Comparison of ENCODE assay signal across 25 mouse cellular contexts in the genomic region with DNA sequence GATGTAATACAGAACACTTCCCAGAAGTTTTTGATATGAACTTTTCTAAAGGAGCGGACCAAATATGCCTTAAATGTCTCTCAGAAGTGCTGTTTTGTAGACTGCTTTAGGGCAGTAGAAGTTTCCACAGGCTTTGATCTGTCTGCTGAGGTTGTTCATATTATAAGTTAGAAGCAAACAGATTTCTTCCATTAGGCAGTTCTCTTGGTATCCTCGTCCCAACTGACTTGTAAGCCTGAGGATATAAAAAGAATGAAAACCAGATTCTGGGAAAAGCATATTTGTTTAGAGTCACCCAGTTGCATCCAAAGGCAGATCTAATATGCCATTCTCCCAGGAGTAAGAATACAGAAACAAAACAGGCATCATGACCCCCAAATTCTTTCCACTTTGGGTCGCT. TPM values are rescaled to one million over a fixed set of nuclear protein-coding genes. Genes with fewer than 3 reads are reported as not detected.
A peak's percentile ranks its signal among the peaks of the same experiment; 100 is the strongest.
DNase-seq lines count a peak whose midpoint lies in the region; ATAC-seq and TF ChIP-seq lines count a peak whose summit lies in the region.
"Had no signal": no experiment of that assay in that cellular context is flagged by ENCODE, and none has a peak within 500 bp of the region (broad histone marks: within the 10 kb centered on the region; RNA-seq: fewer than 3 reads in every experiment).

No protein-coding gene starts in this region.

- H3K36me3 ChIP-seq in limb, embryonic 13.5 days = no peaks in the 10 kb centered on the region
- H3K36me3 ChIP-seq in limb, embryonic 10.5 days = no peaks in the 10 kb centered on the region
- H3K36me3 ChIP-seq in embryonic facial prominence, embryonic 14.5 days (ENCODE audit: control insufficient read depth, insufficient read depth, low read length) = no peaks in the 10 kb centered on the region
- no peaks in the 10 kb centered on the region for H3K36me3 ChIP-seq in limb, embryonic 14.5 days (ENCODE audit: control insufficient read depth, insufficient read depth, low read length)
- H3K36me3 ChIP-seq: embryonic facial prominence, embryonic 12.5 days; forebrain, embryonic 10.5 days; forebrain, embryonic 12.5 days had no signal

- DNase-seq in limb, embryonic 10.5 days (ENCODE audit: low spot score) = no peak
- DNase-seq in embryonic facial prominence, embryonic 14.5 days (ENCODE audit: low spot score) = peak; percentile 38
- peak; percentile 58 for DNase-seq in limb, embryonic 14.5 days (ENCODE audit: low spot score)
- DNase-seq in Muller cell, postnatal 12 days (ENCODE audit: inconsistent ontology term) = no peak
- DNase-seq in natural killer cell, adult 2 months (ENCODE audit: low spot score in 2 of 2) = no peak
- no peak for DNase-seq in heart, postnatal 36 days
- DNase-seq: adrenal gland, adult 8-10 months; adrenal gland, postnatal 14 days; adrenal gland, postnatal 36 days; cerebellum, adult 11-12 months; cerebellum, adult 2 months; cerebellum, adult 9-10 months; cerebellum, postnatal 10 days; cerebellum, postnatal 25 days had no signal

- no peak overlapping the region for H3K9ac ChIP-seq in limb, embryonic 13.5 days
- no peak overlapping the region for H3K9ac ChIP-seq in embryonic facial prominence, embryonic 14.5 days (ENCODE audit: low read depth, low read length)
- H3K9ac ChIP-seq in limb, embryonic 14.5 days (ENCODE audit: low read depth, low read length, severe bottlenecking) = no peak overlapping the region
- H3K9ac ChIP-seq: embryonic facial prominence, embryonic 12.5 days; forebrain, embryonic 12.5 days had no signal

- H3K4me1 ChIP-seq in limb, embryonic 13.5 days = peaks cover 9% of the 10 kb centered on the region; the same call in 1 of the 2 replicates
- H3K4me1 ChIP-seq in limb, embryonic 10.5 days = no peaks in the 10 kb centered on the region; the same call in 1 of the 2 replicates
- peaks cover 18% of the 10 kb centered on the region; the same call in 1 of the 2 replicates for H3K4me1 ChIP-seq in embryonic facial prominence, embryonic 14.5 days (ENCODE audit: control insufficient read depth, insufficient read depth, low read length)
- no peaks in the 10 kb centered on the region for H3K4me1 ChIP-seq in limb, embryonic 14.5 days (ENCODE audit: control insufficient read depth, insufficient read depth, low read length)
- H3K4me1 ChIP-seq: forebrain, embryonic 12.5 days had no signal

- H3K27me3 ChIP-seq in limb, embryonic 13.5 days = no peaks in the 10 kb centered on the region
- H3K27me3 ChIP-seq in limb, embryonic 10.5 days (ENCODE audit: low read depth, poor library complexity, severe bottlenecking) = no peaks in the 10 kb centered on the region
- H3K27me3 ChIP-seq in embryonic facial prominence, embryonic 14.5 days (replicated peaks; ENCODE audit: control insufficient read depth, insufficient read depth, low read length) = no peaks in the 10 kb centered on the region
- no peaks in the 10 kb centered on the region for H3K27me3 ChIP-seq in limb, embryonic 14.5 days (ENCODE audit: control insufficient read depth, insufficient read depth, low read length)
- H3K27me3 ChIP-seq: embryonic facial prominence, embryonic 12.5 days had no signal

- no peaks in the 10 kb centered on the region for H3K9me3 ChIP-seq in limb, embryonic 13.5 days
- no peaks in the 10 kb centered on the region for H3K9me3 ChIP-seq in limb, embryonic 10.5 days (replicated peaks)
- no peaks in the 10 kb centered on the region for H3K9me3 ChIP-seq in embryonic facial prominence, embryonic 14.5 days (ENCODE audit: control insufficient read depth, low read length)
- no peaks in the 10 kb centered on the region for H3K9me3 ChIP-seq in limb, embryonic 14.5 days (ENCODE audit: control insufficient read depth, low read length)
- H3K9me3 ChIP-seq: embryonic facial prominence, embryonic 12.5 days; forebrain, embryonic 10.5 days; forebrain, embryonic 12.5 days had no signal

- no peak overlapping the region for H3K4me3 ChIP-seq in limb, embryonic 13.5 days
- no peak overlapping the region for H3K4me3 ChIP-seq in limb, embryonic 10.5 days
- no peak overlapping the region for H3K4me3 ChIP-seq in embryonic facial prominence, embryonic 14.5 days (ENCODE audit: low read depth, low read length)
- H3K4me3 ChIP-seq in limb, embryonic 14.5 days (replicated peaks; ENCODE audit: low read length) = no peak overlapping the region
- H3K4me3 ChIP-seq: embryonic facial prominence, embryonic 12.5 days; erythroblast, embryonic 14.5 days; forebrain, embryonic 10.5 days; forebrain, embryonic 12.5 days had no signal

- ATAC-seq in limb, embryonic 13.5 days (ENCODE audit: low FRiP score, low read depth) = no peak; the same call in 1 of the 2 replicates
- no peak for ATAC-seq in embryonic facial prominence, embryonic 14.5 days (ENCODE audit: low read depth)
- ATAC-seq in limb, embryonic 14.5 days (ENCODE audit: low FRiP score, low read depth) = 0 out of 2 replicates have a peak, but pooled peaks have one; percentile 44
- ATAC-seq: activated CD4-positive, CD25-positive, alpha-beta regulatory T cell, adult 4 months; forebrain, embryonic 14.5 days; forebrain, embryonic 16.5 days; Patski had no signal

- no peak for TF ChIP-seq POLR2A in limb, embryonic 14.5 days (IDR thresholded peaks at IDR 0.05; ENCODE audit: borderline replicate concordance, extremely low read depth, insufficient read depth, insufficient read length)

- intact Hi-C loops in heart, postnatal 36 days (cut with DNase I) = no loop called here

- H3K27ac ChIP-seq in limb, embryonic 13.5 days = peak overlapping the region; percentile 61; the same call in 1 of the 2 replicates
- no peak overlapping the region for H3K27ac ChIP-seq in limb, embryonic 10.5 days
- H3K27ac ChIP-seq in embryonic facial prominence, embryonic 14.5 days (replicated peaks; ENCODE audit: low read depth, low read length) = no peak overlapping the region
- no peak overlapping the region for H3K27ac ChIP-seq in limb, embryonic 14.5 days (replicated peaks; ENCODE audit: low read depth, low read length)
- H3K27ac ChIP-seq: forebrain, embryonic 10.5 days; forebrain, embryonic 12.5 days had no signal

- no peak overlapping the region for H3K4me2 ChIP-seq in limb, embryonic 13.5 days (replicated peaks)
- no peak overlapping the region for H3K4me2 ChIP-seq in embryonic facial prominence, embryonic 14.5 days (ENCODE audit: low read depth, low read length)
- H3K4me2 ChIP-seq in limb, embryonic 14.5 days (replicated peaks; ENCODE audit: low read depth, low read length, severe bottlenecking) = no peak overlapping the region
- H3K4me2 ChIP-seq: embryonic facial prominence, embryonic 12.5 days; forebrain, embryonic 12.5 days had no signal

- WGBS in limb, embryonic 13.5 days = 43% methylated on average over 3 of the region's 3 CpGs
- WGBS in limb, embryonic 10.5 days = 77% methylated on average over 3 of the region's 3 CpGs
- WGBS in embryonic facial prominence, embryonic 14.5 days = 47% methylated on average over 3 of the region's 3 CpGs
- 48% methylated on average over 3 of the region's 3 CpGs for WGBS in limb, embryonic 14.5 days

RNA-seq across cellular contexts. Expression of a gene that starts 24.9 kb away (rescaled TPM):
- polyA plus RNA-seq in limb, embryonic 13.5 days (2015; fragmentation: Nextera tagmentation; extraction: Ambion mirVana) = 14.0 and 16.0 TPM in 2 replicates
- polyA plus RNA-seq in limb, embryonic 10.5 days (2016; fragmentation: Nextera tagmentation; extraction: Ambion mirVana) = 18.0 and 19.4 TPM in 2 replicates
- 12.4 and 13.3 TPM in 2 replicates for polyA plus RNA-seq in embryonic facial prominence, embryonic 14.5 days (2014; fragmentation: Nextera tagmentation; extraction: Ambion mirVana)
- polyA plus RNA-seq in limb, embryonic 14.5 days (2012; rRNA removed) = 17.3 and 21.8 TPM in 2 replicates
- polyA plus RNA-seq in limb, embryonic 14.5 days (2014; fragmentation: Nextera tagmentation; extraction: Ambion mirVana) = 8.7 and 10.7 TPM in 2 replicates
- under 1 TPM; 0.81 to 1.00 TPM for total RNA-seq in heart, postnatal 36 days (2021)
- total RNA-seq: ES-E14 had no signal
- polyA plus RNA-seq: activated CD4-positive, CD25-positive, alpha-beta regulatory T cell, adult 4 months; C2C12; cerebellum, adult 2 months; erythroblast, embryonic 14.5 days; Patski had no signal

RNA-seq across cellular contexts. Expression of a gene that starts 26.0 kb away (rescaled TPM):
- 4.3 and 5.5 TPM in 2 replicates for polyA plus RNA-seq in limb, embryonic 13.5 days (2015; fragmentation: Nextera tagmentation; extraction: Ambion mirVana)
- polyA plus RNA-seq in limb, embryonic 10.5 days (2016; fragmentation: Nextera tagmentation; extraction: Ambion mirVana) = 1.9 and 3.3 TPM in 2 replicates
- polyA plus RNA-seq in embryonic facial prominence, embryonic 14.5 days (2014; fragmentation: Nextera tagmentation; extraction: Ambion mirVana) = 3.8 and 4.1 TPM in 2 replicates
- 4.9 and 5.1 TPM in 2 replicates for polyA plus RNA-seq in limb, embryonic 14.5 days (2012; rRNA removed)
- polyA plus RNA-seq in limb, embryonic 14.5 days (2014; fragmentation: Nextera tagmentation; extraction: Ambion mirVana) = 3.2 and 4.1 TPM in 2 replicates
- 1 to 10 TPM; 6.4 to 8.6 TPM for total RNA-seq in heart, postnatal 36 days (2021)

RNA-seq across cellular contexts. Expression of a gene that starts 42.1 kb away (rescaled TPM):
- polyA plus RNA-seq in limb, embryonic 13.5 days (2015; fragmentation: Nextera tagmentation; extraction: Ambion mirVana) = 24.8 and 28.8 TPM in 2 replicates
- 28.5 and 29.2 TPM in 2 replicates for polyA plus RNA-seq in limb, embryonic 10.5 days (2016; fragmentation: Nextera tagmentation; extraction: Ambion mirVana)
- polyA plus RNA-seq in embryonic facial prominence, embryonic 14.5 days (2014; fragmentation: Nextera tagmentation; extraction: Ambion mirVana) = 21.0 and 27.1 TPM in 2 replicates
- 16.3 and 18.3 TPM in 2 replicates for polyA plus RNA-seq in limb, embryonic 14.5 days (2012; rRNA removed)
- polyA plus RNA-seq in limb, embryonic 14.5 days (2014; fragmentation: Nextera tagmentation; extraction: Ambion mirVana) = 23.6 and 25.5 TPM in 2 replicates
- 1 to 10 TPM; 5.5 to 5.7 TPM for total RNA-seq in heart, postnatal 36 days (2021)

Comparison
In these comparisons a context has a peak if more than half of its experiments do, and no peak if none do; other contexts are left out.
1. DNase-seq: peak in embryonic facial prominence, embryonic 14.5 days (single experiment) and limb, embryonic 14.5 days (single experiment); none in limb, embryonic 10.5 days (single experiment), Muller cell, postnatal 12 days (single experiment), natural killer cell, adult 2 months (0 of 2) and heart, postnatal 36 days (0 of 2).